Mouse (Mus musculus): ENCODE measurements around the gene Kat6b.

GRCm38 (mm10) chr14:21550576-21550975, 69.3 kb downstream of the Kat6b start:
- TF ChIP-seq POLR2A (IDR thresholded peaks at IDR 0.05; ENCODE audit: extremely low read depth, insufficient read depth, low read length) (no peak), CTCF (IDR thresholded peaks at IDR 0.05; ENCODE audit: extremely low read depth, insufficient read depth, low read length) (no peak)
